Mouse (Mus musculus): ENCODE measurements around the gene Wdr81. TPM values are rescaled to one million over a fixed set of nuclear protein-coding genes. Genes with fewer than 3 reads are reported as not detected.

Wdr81 gene
- polyA plus RNA-seq, 1 experiment from 2014 or later = 4.9 TPM

DNA sequence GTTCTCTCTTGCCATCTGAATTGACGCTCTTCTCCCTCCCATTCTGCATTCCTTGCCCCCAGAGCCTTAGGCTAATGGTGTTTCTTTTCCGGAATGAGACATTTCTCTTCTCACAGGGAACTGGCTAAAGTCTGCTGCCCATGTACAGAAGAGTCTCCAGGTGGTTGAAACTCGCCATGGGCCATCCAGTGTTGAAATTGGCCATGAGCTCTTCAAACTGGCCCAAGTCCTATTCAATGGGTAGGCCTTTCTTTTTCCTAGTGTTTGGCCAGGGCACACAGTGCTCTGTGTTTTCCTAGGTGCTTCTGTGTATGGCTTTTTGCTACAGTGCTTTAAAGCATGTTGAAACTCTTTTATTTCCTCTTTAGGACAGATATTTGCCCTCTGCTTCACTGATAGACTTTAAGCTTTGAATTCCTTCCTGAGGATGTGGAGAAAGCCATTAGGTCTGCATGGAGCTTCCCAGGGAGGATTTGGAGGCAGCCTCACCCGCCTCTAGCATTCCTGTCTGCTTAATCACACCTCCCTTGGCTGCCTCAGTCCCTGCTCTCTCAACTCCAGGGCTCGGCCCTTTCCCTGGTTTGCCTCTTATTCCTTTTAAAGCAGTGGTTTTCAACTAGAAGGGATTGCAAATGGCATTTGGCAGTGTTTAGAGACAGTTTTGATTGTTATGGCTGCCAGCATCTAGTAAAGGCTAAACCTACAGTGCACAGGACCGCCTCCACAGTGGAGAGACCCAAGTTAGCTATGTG is 51.0 kb downstream of the Wdr81 start:
- Histone ChIP-seq H3K27ac (ENCODE audit: low read depth, low read length) (no peak overlapping the region), H3K4me3 (ENCODE audit: low read depth, low read length) (no peak overlapping the region), H3K9me3 (replicated peaks; ENCODE audit: control insufficient read depth, low read length) (no peaks in the 10 kb centered on the region), H3K9ac (ENCODE audit: low read length) (no peak overlapping the region), H3K27me3 (replicated peaks; ENCODE audit: control insufficient read depth, insufficient read depth, low read length) (no peaks in the 10 kb centered on the region), H3K4me1 (ENCODE audit: control insufficient read depth, insufficient read depth, low read length) (no peaks in the 10 kb centered on the region), H3K4me2 (ENCODE audit: low read length) (no peak overlapping the region), H3K36me3 (ENCODE audit: control insufficient read depth, insufficient read depth, low read length) (no peaks in the 10 kb centered on the region)
- ATAC-seq (no peak), DNase-seq (ENCODE audit: low spot score) (no peak)
- 81% methylated on average over 6 of the region's 6 CpGs for WGBS

DNA sequence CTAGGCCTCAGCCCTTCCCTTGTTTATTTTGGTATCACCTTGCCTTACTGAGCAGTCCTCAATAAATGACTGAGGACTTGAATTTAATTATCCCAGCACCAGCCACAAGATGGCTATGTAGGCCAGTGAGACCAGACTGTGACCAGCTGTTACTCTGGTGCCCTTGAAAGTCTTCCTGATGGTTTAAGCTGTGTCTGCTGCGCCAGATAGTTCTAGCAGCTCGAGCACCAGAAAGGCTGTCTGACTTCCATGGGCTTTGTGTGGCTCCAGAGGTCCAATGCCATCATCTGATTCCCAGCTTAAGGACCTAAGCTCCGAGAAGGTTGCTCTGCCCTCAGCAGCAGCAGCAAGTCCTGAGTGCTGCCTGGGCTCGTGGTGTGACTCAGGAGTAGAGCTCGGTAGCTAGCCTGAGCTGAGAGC is 52.2 kb downstream of the Wdr81 start:
- no peaks in the 10 kb centered on the region for H3K9me3 ChIP-seq (replicated peaks; ENCODE audit: control insufficient read depth, low read length)
- no peaks in the 10 kb centered on the region for H3K4me1 ChIP-seq (ENCODE audit: control insufficient read depth, insufficient read depth, low read length)
- no peaks in the 10 kb centered on the region for H3K27me3 ChIP-seq (replicated peaks; ENCODE audit: control insufficient read depth, insufficient read depth, low read length)
- no peak overlapping the region for H3K4me3 ChIP-seq (ENCODE audit: low read depth, low read length)
- no peaks in the 10 kb centered on the region for H3K36me3 ChIP-seq (ENCODE audit: control insufficient read depth, insufficient read depth, low read length)
- H3K4me2 ChIP-seq (ENCODE audit: low read length) = no peak overlapping the region
- peak; percentile 84 for DNase-seq (ENCODE audit: low spot score)
- no peak overlapping the region for H3K9ac ChIP-seq (ENCODE audit: low read length)
- ATAC-seq = peak; percentile 50
- no peak overlapping the region for H3K27ac ChIP-seq (ENCODE audit: low read depth, low read length)
- 68% methylated on average over 5 of the region's 5 CpGs for WGBS

DNA sequence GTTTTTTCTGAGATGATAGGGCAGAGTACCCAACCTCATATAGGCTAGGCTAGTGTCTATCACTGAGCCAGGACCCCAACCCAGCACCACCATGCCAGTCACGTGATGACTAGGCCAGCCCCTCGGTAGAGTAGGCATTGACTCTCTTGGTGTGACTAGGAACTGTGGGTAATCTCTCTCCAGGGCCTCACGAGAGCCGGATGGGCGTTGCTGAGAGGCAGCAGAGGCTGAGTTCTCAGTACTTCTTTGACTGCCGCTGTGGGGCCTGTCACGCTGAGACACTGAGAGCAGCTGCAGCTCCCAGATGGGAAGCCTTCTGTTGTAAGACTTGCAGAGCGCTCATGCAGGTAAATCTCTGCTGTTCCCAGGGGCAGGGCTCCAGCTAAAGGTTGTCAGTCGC is 54.4 kb downstream of the Wdr81 start:
- DNase-seq (ENCODE audit: low spot score) (peak; percentile 50), ATAC-seq (no peak)
- H3K4me2 ChIP-seq (ENCODE audit: low read length) = no peak overlapping the region
- no peaks in the 10 kb centered on the region for H3K4me1 ChIP-seq (ENCODE audit: control insufficient read depth, insufficient read depth, low read length)
- H3K4me3 ChIP-seq (ENCODE audit: low read depth, low read length) = no peak overlapping the region
- no peak overlapping the region for H3K27ac ChIP-seq (ENCODE audit: low read depth, low read length)
- 68% methylated on average over 9 of the region's 9 CpGs for WGBS
- H3K9me3 ChIP-seq (replicated peaks; ENCODE audit: control insufficient read depth, low read length) = no peaks in the 10 kb centered on the region
- H3K9ac ChIP-seq (ENCODE audit: low read length) = no peak overlapping the region
- H3K27me3 ChIP-seq (replicated peaks; ENCODE audit: control insufficient read depth, insufficient read depth, low read length) = no peaks in the 10 kb centered on the region
- H3K36me3 ChIP-seq (ENCODE audit: control insufficient read depth, insufficient read depth, low read length) = no peaks in the 10 kb centered on the region

GRCm38 (mm10) chr11:75399411-75399841 is 55.1 kb downstream of the Wdr81 start:
- Histone ChIP-seq H3K27ac (ENCODE audit: low read depth, low read length) (no peak overlapping the region; the same call in 1 of the 2 replicates), H3K9ac (ENCODE audit: low read length) (no peak overlapping the region), H3K4me1 (ENCODE audit: control insufficient read depth, insufficient read depth, low read length) (no peaks in the 10 kb centered on the region), H3K27me3 (replicated peaks; ENCODE audit: control insufficient read depth, insufficient read depth, low read length) (no peaks in the 10 kb centered on the region), H3K4me3 (ENCODE audit: low read depth, low read length) (no peak overlapping the region), H3K4me2 (ENCODE audit: low read length) (no peak overlapping the region), H3K9me3 (replicated peaks; ENCODE audit: control insufficient read depth, low read length) (no peaks in the 10 kb centered on the region), H3K36me3 (ENCODE audit: control insufficient read depth, insufficient read depth, low read length) (no peaks in the 10 kb centered on the region)
- no peak for ATAC-seq
- no peak for DNase-seq (ENCODE audit: low spot score)
- WGBS = 86% methylated on average over 11 of the region's 11 CpGs

DNA sequence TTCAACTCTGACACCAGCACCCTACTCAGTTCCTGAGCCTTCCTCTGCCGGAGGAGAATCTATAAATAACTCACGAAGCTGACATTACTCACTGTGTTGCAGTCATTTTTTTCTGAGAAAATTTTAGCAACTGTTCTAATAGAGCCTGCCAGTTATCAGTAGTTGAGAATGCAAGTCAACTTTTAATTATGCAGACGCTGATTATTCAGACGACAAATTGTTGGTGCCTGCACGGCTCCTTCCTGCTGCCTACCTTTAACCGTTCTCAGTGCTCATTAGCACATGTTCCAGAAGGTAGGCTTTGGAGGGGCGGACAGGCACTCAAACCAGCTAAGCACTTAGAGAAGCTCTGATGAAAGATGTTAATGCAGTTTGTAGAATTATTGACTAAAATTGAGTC is 57.1 kb downstream of the Wdr81 start:
- 59% methylated on average over 7 of the region's 7 CpGs for WGBS

GRCm38 (mm10) chr11:75395611-75396010 is 58.9 kb downstream of the Wdr81 start:
- H3K4me1 ChIP-seq (ENCODE audit: control insufficient read depth, insufficient read depth, low read length) = no peaks in the 10 kb centered on the region
- no peak for ATAC-seq
- 88% methylated on average over 1 of the region's 1 CpGs for WGBS
- peaks cover 2% of the 10 kb centered on the region; the same call in 1 of the 2 replicates for H3K36me3 ChIP-seq (ENCODE audit: control insufficient read depth, insufficient read depth, low read length)
- no peaks in the 10 kb centered on the region for H3K27me3 ChIP-seq (replicated peaks; ENCODE audit: control insufficient read depth, insufficient read depth, low read length)
- H3K9me3 ChIP-seq (replicated peaks; ENCODE audit: control insufficient read depth, low read length) = no peaks in the 10 kb centered on the region
- H3K4me3 ChIP-seq (ENCODE audit: low read depth, low read length) = no peak overlapping the region
- H3K4me2 ChIP-seq (ENCODE audit: low read length) = no peak overlapping the region
- no peak overlapping the region for H3K9ac ChIP-seq (ENCODE audit: low read length)
- no peak for DNase-seq (ENCODE audit: low spot score)
- no peak overlapping the region for H3K27ac ChIP-seq (ENCODE audit: low read depth, low read length)

More for the DNA sequence above, 57.1 kb downstream of the Wdr81 start:
- Histone ChIP-seq H3K27ac (ENCODE audit: low read depth, low read length) (0 out of 2 replicates have a peak overlapping the region, but pooled peaks have one; percentile 27), H3K4me1 (ENCODE audit: control insufficient read depth, insufficient read depth, low read length) (no peaks in the 10 kb centered on the region), H3K4me2 (ENCODE audit: low read length) (no peak overlapping the region), H3K9ac (ENCODE audit: low read length) (no peak overlapping the region), H3K36me3 (ENCODE audit: control insufficient read depth, insufficient read depth, low read length) (peaks cover 2% of the 10 kb centered on the region; the same call in 1 of the 2 replicates), H3K27me3 (replicated peaks; ENCODE audit: control insufficient read depth, insufficient read depth, low read length) (no peaks in the 10 kb centered on the region), H3K4me3 (ENCODE audit: low read depth, low read length) (no peak overlapping the region), H3K9me3 (replicated peaks; ENCODE audit: control insufficient read depth, low read length) (no peaks in the 10 kb centered on the region)
- DNase-seq (ENCODE audit: low spot score) = peak; percentile 15
- no peak for ATAC-seq

MicroRNA genes within 50 kb of the gene (microRNA counts, 519-probe panel; counts per million panel counts)
- microRNA mmu-miR-22 = 5,108 counts per million, percentile 79 among the panel's probes with 10 or more counts

Small RNA genes within 50 kb of the gene (microRNA-seq; reads per million reads assigned to microRNA genes)
- gene Mir22 = 2,521 reads per million, percentile 87 among the genes with 10 or more reads in this experiment

Other genes with a start within 250 kb of the Wdr81 start
- 64.5 and 74.2 TPM in 2 replicates for gene Rpa1, start 106.4 kb downstream of the Wdr81 start, polyA plus RNA-seq (2014; fragmentation: Nextera tagmentation; extraction: Ambion mirVana)
- gene Smyd4, start 106.3 kb downstream of the Wdr81 start, polyA plus RNA-seq (2014; fragmentation: Nextera tagmentation; extraction: Ambion mirVana) = 10.7 and 12.1 TPM in 2 replicates
- 23.6 and 35.0 TPM in 2 replicates for gene Serpinf1, start 32.0 kb downstream of the Wdr81 start, polyA plus RNA-seq (2014; fragmentation: Nextera tagmentation; extraction: Ambion mirVana)
- not detected in 2 replicates for gene Serpinf2, start 15.1 kb downstream of the Wdr81 start, polyA plus RNA-seq (2014; fragmentation: Nextera tagmentation; extraction: Ambion mirVana)
- gene Tlcd2, start 7.0 kb upstream of the Wdr81 start, polyA plus RNA-seq (2014; fragmentation: Nextera tagmentation; extraction: Ambion mirVana) = 0.94 and 1.3 TPM in 2 replicates
- gene Prpf8, start 32.1 kb upstream of the Wdr81 start, polyA plus RNA-seq (2014; fragmentation: Nextera tagmentation; extraction: Ambion mirVana) = 67.0 and 73.1 TPM in 2 replicates
- gene Rilp, start 55.4 kb upstream of the Wdr81 start, polyA plus RNA-seq (2014; fragmentation: Nextera tagmentation; extraction: Ambion mirVana) = 0.77 and 0.86 TPM in 2 replicates
- 2.7 and 3.4 TPM in 2 replicates for gene Scarf1, start 58.8 kb upstream of the Wdr81 start, polyA plus RNA-seq (2014; fragmentation: Nextera tagmentation; extraction: Ambion mirVana)
- 6.5 and 9.1 TPM in 2 replicates for gene Slc43a2, start 77.0 kb upstream of the Wdr81 start, polyA plus RNA-seq (2014; fragmentation: Nextera tagmentation; extraction: Ambion mirVana)
- 94.2 and 101 TPM in 2 replicates for gene Pitpna, start 133.4 kb upstream of the Wdr81 start, polyA plus RNA-seq (2014; fragmentation: Nextera tagmentation; extraction: Ambion mirVana)
- 53.9 and 55.5 TPM in 2 replicates for gene Inpp5k, start 176.3 kb upstream of the Wdr81 start, polyA plus RNA-seq (2014; fragmentation: Nextera tagmentation; extraction: Ambion mirVana)
- gene Myo1c, start 195.8 kb upstream of the Wdr81 start, polyA plus RNA-seq (2014; fragmentation: Nextera tagmentation; extraction: Ambion mirVana) = 5.7 and 6.6 TPM in 2 replicates
- gene Crk, start 224.5 kb upstream of the Wdr81 start, polyA plus RNA-seq (2014; fragmentation: Nextera tagmentation; extraction: Ambion mirVana) = 105 and 109 TPM in 2 replicates

Measured in forebrain, embryonic 14.5 days (tissue).